Comparison of ENCODE assay signal across 8 mouse cellular contexts in genomic region chr2:104122505-104123378, GRCm38 (mm10). TPM values are rescaled to one million over a fixed set of nuclear protein-coding genes. Genes with fewer than 3 reads are reported as not detected.
DNase-seq lines count a peak whose midpoint lies in the region; ATAC-seq lines count a peak whose summit lies in the region.

Gene A930018P22Rik, plus strand, starts transcription at chr2:104122769.

- ATAC-seq in hindbrain, embryonic 16.5 days, result peak; percentile 97

- H3K9ac ChIP-seq in hindbrain, embryonic 16.5 days (ENCODE audit: low read depth, low read length), result peak within 1 kb of the TSS; percentile 80

- H3K27me3 ChIP-seq in hindbrain, embryonic 16.5 days (replicated peaks; ENCODE audit: control insufficient read depth, insufficient read depth, low read length), result peaks cover 4% of the 10 kb centered on the region

- H3K4me1 ChIP-seq in hindbrain, embryonic 16.5 days (ENCODE audit: control insufficient read depth, insufficient read depth, low read depth, low read length), result peaks cover 5% of the 10 kb centered on the region

- H3K36me3 ChIP-seq in hindbrain, embryonic 16.5 days (ENCODE audit: control insufficient read depth, insufficient read depth, low read length), result no peaks in the 10 kb centered on the region

- no peaks in the 10 kb centered on the region for H3K9me3 ChIP-seq in hindbrain, embryonic 16.5 days (ENCODE audit: control insufficient read depth, low read length)

- H3K4me2 ChIP-seq in hindbrain, embryonic 16.5 days (ENCODE audit: low read length), result peak within 1 kb of the TSS; percentile 64

- WGBS in hindbrain, embryonic 16.5 days, result under 1% methylated on average over 70 of the region's 74 CpGs

- H3K27ac ChIP-seq in hindbrain, embryonic 16.5 days (ENCODE audit: low read depth, low read length), result peak within 1 kb of the TSS; percentile 66

- H3K4me3 ChIP-seq in hindbrain, embryonic 16.5 days (ENCODE audit: low read length), result peak within 1 kb of the TSS; percentile 80

- peak; percentile 97 for DNase-seq in ZHBTc4 (ENCODE audit: low read depth, low spot score)
- DNase-seq in cerebellum, postnatal 4 days (ENCODE audit: low spot score in 2 of 2), result peak; percentile 64 to 84
- DNase-seq in gastrocnemius, adult 18-20 months (ENCODE audit: low spot score), result peak; percentile 96
- DNase-seq in left cerebral cortex, adult 11 months (ENCODE audit: low spot score), result peak; percentile 84
- DNase-seq in lung, postnatal 36 days, result peak; percentile 94
- DNase-seq in retina, embryonic 14.5 days (ENCODE audit: low spot score), result peak; percentile 96
- DNase-seq in thymus, postnatal 36 days, result peak; percentile 84 to 85

RNA-seq across cellular contexts. Expression of gene A930018P22Rik, which starts in this region (rescaled TPM):
- under 1 TPM; 0.48 to 0.66 TPM for total RNA-seq in gastrocnemius, adult 18-20 months (2021)
- polyA plus RNA-seq in hindbrain, embryonic 16.5 days (2015; fragmentation: Nextera tagmentation; extraction: Ambion mirVana), result not detected in 2 replicates

Comparison
In these comparisons a context has a peak if more than half of its experiments do, and no peak if none do; other contexts are left out.
1. Peak in every context shown above with its lines: DNase-seq, ATAC-seq, H3K4me3 ChIP-seq and H3K27ac ChIP-seq.
2. Peak in DNase-seq in gastrocnemius, adult 18-20 months; RNA of the gene not detected or under 1 TPM.
3. Peak in ATAC-seq, H3K4me3 ChIP-seq, H3K27ac ChIP-seq, H3K9ac ChIP-seq and H3K4me2 ChIP-seq in hindbrain, embryonic 16.5 days; RNA of the gene not detected or under 1 TPM.